In genomic region chr14:75541731-75542130, GRCm38 (mm10) we compare ENCODE assay signal across 16 mouse cellular contexts. TPM values are rescaled to one million over a fixed set of nuclear protein-coding genes. Genes with fewer than 3 reads are reported as not detected.
DNase-seq lines count a peak whose midpoint lies in the region; ATAC-seq lines count a peak whose summit lies in the region.
"Had no signal": no experiment of that assay in that cellular context is flagged by ENCODE, and none has a peak within 500 bp of the region (broad histone marks: within the 10 kb centered on the region; RNA-seq: fewer than 3 reads in every experiment).

No protein-coding gene starts in this region.

- no peak overlapping the region for H3K4me3 ChIP-seq in kidney, embryonic 15.5 days (replicated peaks)
- no peak overlapping the region for H3K4me3 ChIP-seq in forebrain, embryonic 12.5 days (replicated peaks)
- H3K4me3 ChIP-seq in limb, embryonic 11.5 days (ENCODE audit: low read depth, low read length): no peak overlapping the region
- H3K4me3 ChIP-seq in neural tube, embryonic 14.5 days (ENCODE audit: low read depth, low read length): no peak overlapping the region
- no peak overlapping the region for H3K4me3 ChIP-seq in liver, embryonic 11.5 days (ENCODE audit: low read depth, low read length)
- H3K4me3 ChIP-seq: heart, adult 2 months; stomach, embryonic 15.5 days had no signal

- H3K4me2 ChIP-seq in kidney, embryonic 15.5 days: no peak overlapping the region
- H3K4me2 ChIP-seq in forebrain, embryonic 12.5 days: no peak overlapping the region; the same call in 1 of the 2 replicates
- no peak overlapping the region for H3K4me2 ChIP-seq in limb, embryonic 11.5 days (ENCODE audit: low read depth, severe bottlenecking)
- no peak overlapping the region for H3K4me2 ChIP-seq in neural tube, embryonic 14.5 days (ENCODE audit: low read depth, low read length)
- H3K4me2 ChIP-seq in liver, embryonic 11.5 days: no peak overlapping the region
- H3K4me2 ChIP-seq: lung, embryonic 14.5 days; stomach, embryonic 15.5 days had no signal

- peak overlapping the region; percentile 77 for H3K27ac ChIP-seq in kidney, embryonic 15.5 days
- H3K27ac ChIP-seq in forebrain, embryonic 12.5 days: peak overlapping the region; percentile 86
- no peak overlapping the region for H3K27ac ChIP-seq in limb, embryonic 11.5 days (replicated peaks; ENCODE audit: low read depth, low read length)
- H3K27ac ChIP-seq in neural tube, embryonic 14.5 days (ENCODE audit: low read depth, low read length): peak overlapping the region; percentile 60; the same call in 1 of the 2 replicates
- no peak overlapping the region for H3K27ac ChIP-seq in liver, embryonic 11.5 days (ENCODE audit: low read depth, low read length)
- H3K27ac ChIP-seq: heart, adult 2 months; stomach, embryonic 15.5 days had no signal

- no peak overlapping the region for H3K9ac ChIP-seq in kidney, embryonic 15.5 days
- H3K9ac ChIP-seq in forebrain, embryonic 12.5 days: no peak overlapping the region
- H3K9ac ChIP-seq in limb, embryonic 11.5 days (ENCODE audit: low read length): no peak overlapping the region
- no peak overlapping the region for H3K9ac ChIP-seq in neural tube, embryonic 14.5 days (replicated peaks; ENCODE audit: low read depth, low read length)
- no peak overlapping the region for H3K9ac ChIP-seq in liver, embryonic 11.5 days (ENCODE audit: low read depth, low read length)
- H3K9ac ChIP-seq: lung, embryonic 14.5 days; stomach, embryonic 15.5 days had no signal

- H3K36me3 ChIP-seq in kidney, embryonic 15.5 days: no peaks in the 10 kb centered on the region
- no peaks in the 10 kb centered on the region for H3K36me3 ChIP-seq in forebrain, embryonic 12.5 days (replicated peaks)
- H3K36me3 ChIP-seq in limb, embryonic 11.5 days (ENCODE audit: control insufficient read depth, insufficient read depth, low read length): no peaks in the 10 kb centered on the region
- no peaks in the 10 kb centered on the region for H3K36me3 ChIP-seq in neural tube, embryonic 14.5 days (ENCODE audit: control insufficient read depth, insufficient read depth, low read length)
- no peaks in the 10 kb centered on the region for H3K36me3 ChIP-seq in liver, embryonic 11.5 days (ENCODE audit: control insufficient read depth, insufficient read depth, low read length)
- H3K36me3 ChIP-seq: stomach, embryonic 15.5 days had no signal

- peaks cover 31% of the 10 kb centered on the region for H3K4me1 ChIP-seq in kidney, embryonic 15.5 days
- peaks cover 39% of the 10 kb centered on the region for H3K4me1 ChIP-seq in forebrain, embryonic 12.5 days
- H3K4me1 ChIP-seq in limb, embryonic 11.5 days (ENCODE audit: control insufficient read depth, insufficient read depth, low read length): peaks cover 10% of the 10 kb centered on the region
- H3K4me1 ChIP-seq in neural tube, embryonic 14.5 days (ENCODE audit: control insufficient read depth, insufficient read depth, low read length): peaks cover 24% of the 10 kb centered on the region
- peaks cover 14% of the 10 kb centered on the region for H3K4me1 ChIP-seq in liver, embryonic 11.5 days (replicated peaks; ENCODE audit: control insufficient read depth, insufficient read depth, low read length)
- H3K4me1 ChIP-seq: stomach, embryonic 15.5 days had no signal

- WGBS in kidney, embryonic 15.5 days: 21% methylated on average over 8 of the region's 8 CpGs
- WGBS in forebrain, embryonic 12.5 days: 15% methylated on average over 8 of the region's 8 CpGs
- 6% methylated on average over 8 of the region's 8 CpGs for WGBS in limb, embryonic 11.5 days
- WGBS in neural tube, embryonic 14.5 days: 5% methylated on average over 8 of the region's 8 CpGs
- 38% methylated on average over 8 of the region's 8 CpGs for WGBS in liver, embryonic 11.5 days

- ATAC-seq in kidney, embryonic 15.5 days (replicated peaks; ENCODE audit: low FRiP score): peak; percentile 43; the same call in 1 of the 2 replicates
- no peak for ATAC-seq in forebrain, embryonic 12.5 days (ENCODE audit: low FRiP score)
- ATAC-seq in limb, embryonic 11.5 days (ENCODE audit: insufficient number of reproducible peaks, low FRiP score, low TSS enrichment, low read depth): peak; percentile 81
- ATAC-seq in neural tube, embryonic 14.5 days (ENCODE audit: low read depth): no peak
- no peak for ATAC-seq in liver, embryonic 11.5 days (replicated peaks; ENCODE audit: low FRiP score)

- DNase-seq in kidney, adult 18-20 months: no peak
- DNase-seq in limb, embryonic 11.5 days (ENCODE audit: low spot score): peak; percentile 80
- no peak for DNase-seq in adrenal gland, postnatal 14 days
- no peak for DNase-seq in liver, embryonic 11.5 days (ENCODE audit: low spot score)
- DNase-seq in cerebellum, adult 8-10 months: no peak
- DNase-seq: adrenal gland, postnatal 36 days; B cell, adult 2 months; cerebellum, adult 18-20 months; heart, adult 2 months; lung, embryonic 14.5 days; right cerebral cortex, adult 18-20 months had no signal

- no peaks in the 10 kb centered on the region for H3K9me3 ChIP-seq in kidney, embryonic 15.5 days (replicated peaks)
- no peaks in the 10 kb centered on the region for H3K9me3 ChIP-seq in forebrain, embryonic 12.5 days
- no peaks in the 10 kb centered on the region for H3K9me3 ChIP-seq in limb, embryonic 11.5 days (ENCODE audit: control insufficient read depth, low read length)
- no peaks in the 10 kb centered on the region for H3K9me3 ChIP-seq in neural tube, embryonic 14.5 days (ENCODE audit: control insufficient read depth, low read length)
- H3K9me3 ChIP-seq in liver, embryonic 11.5 days (ENCODE audit: control insufficient read depth, low read length): no peaks in the 10 kb centered on the region
- H3K9me3 ChIP-seq: stomach, embryonic 15.5 days had no signal

- H3K27me3 ChIP-seq in kidney, embryonic 15.5 days: no peaks in the 10 kb centered on the region
- H3K27me3 ChIP-seq in forebrain, embryonic 12.5 days: no peaks in the 10 kb centered on the region
- no peaks in the 10 kb centered on the region for H3K27me3 ChIP-seq in limb, embryonic 11.5 days (ENCODE audit: control insufficient read depth, insufficient read depth, low read length)
- no peaks in the 10 kb centered on the region for H3K27me3 ChIP-seq in neural tube, embryonic 14.5 days (ENCODE audit: control insufficient read depth, insufficient read depth, low read length)
- no peaks in the 10 kb centered on the region for H3K27me3 ChIP-seq in liver, embryonic 11.5 days (replicated peaks; ENCODE audit: control insufficient read depth, insufficient read depth, low read length)
- H3K27me3 ChIP-seq: stomach, embryonic 15.5 days had no signal

RNA-seq across cellular contexts. Expression of gene Spert, which starts 51.2 kb away (rescaled TPM):
- polyA plus RNA-seq in kidney, embryonic 15.5 days (2015; fragmentation: Nextera tagmentation; extraction: Ambion mirVana): not detected in 2 replicates
- polyA plus RNA-seq in forebrain, embryonic 12.5 days (2016; fragmentation: Nextera tagmentation; extraction: Ambion mirVana): not detected in 2 replicates
- not detected in 2 replicates for polyA plus RNA-seq in limb, embryonic 11.5 days (2014; fragmentation: Nextera tagmentation; extraction: Ambion mirVana)
- polyA plus RNA-seq in neural tube, embryonic 14.5 days (2014; fragmentation: Nextera tagmentation; extraction: Ambion mirVana): not detected in 2 replicates
- total RNA-seq in adrenal gland, postnatal 14 days (2021): not detected in 2 replicates
- not detected in 2 replicates for polyA plus RNA-seq in liver, embryonic 11.5 days (2014; fragmentation: Nextera tagmentation; extraction: Ambion mirVana)
- total RNA-seq: adrenal gland, postnatal 36 days; heart, adult 2 months had no signal
- polyA plus RNA-seq: frontal cortex, adult 2 months; lung, embryonic 14.5 days; stomach, embryonic 15.5 days had no signal

Comparison
In these comparisons a context has a peak if more than half of its experiments do, and no peak if none do; other contexts are left out.
1. ATAC-seq: peak in kidney, embryonic 15.5 days (single experiment) and limb, embryonic 11.5 days (single experiment); none in forebrain, embryonic 12.5 days (single experiment), neural tube, embryonic 14.5 days (single experiment) and liver, embryonic 11.5 days (single experiment).
2. H3K27ac ChIP-seq: peak in kidney, embryonic 15.5 days (single experiment), forebrain, embryonic 12.5 days (single experiment) and neural tube, embryonic 14.5 days (single experiment); none in limb, embryonic 11.5 days (single experiment) and liver, embryonic 11.5 days (single experiment).